Mouse (Mus musculus) embryonic facial prominence, embryonic 14.5 days (tissue): ENCODE data around the gene Fam184a. TPM values are rescaled to one million over a fixed set of nuclear protein-coding genes. Genes with fewer than 3 reads are reported as not detected.
A peak's percentile ranks its signal among the peaks of the same experiment; 100 is the strongest.

Source experiments
- ATAC-seq: fragments of 200-750 bp; cut with Nextera tagmentation; 2 replicates; pipeline ENCODE4 v1.8.0; 2017; ENCODE audit warnings: low read depth, moderate number of reproducible peaks, moderate TSS enrichment
- DNase-seq: peaks from one replicate; pipeline ENCODE4 v3.0.0-alpha.2; 2015; ENCODE audit warnings: low spot score
- H3K27ac ChIP-seq: fragments of 300-500 bp; sonication (generic); replicated peaks from 2 replicates; pipeline ENCODE4 v1.5.1; 2014; ENCODE audit warnings: low read depth, mild to moderate bottlenecking, low read length, moderate library complexity
- H3K27me3 ChIP-seq: fragments of 300-500 bp; sonication (generic); replicated peaks from 2 replicates; pipeline ENCODE4 v1.6.1; 2014; ENCODE audit warnings: low read length; ENCODE audit not compliant: control insufficient read depth, insufficient read depth
- H3K36me3 ChIP-seq: fragments of 300-500 bp; sonication (generic); 2 replicates; pipeline ENCODE4 v1.6.1; 2014; ENCODE audit warnings: low read length, mixed read lengths; ENCODE audit not compliant: control insufficient read depth, insufficient read depth
- H3K4me1 ChIP-seq: fragments of 300-500 bp; sonication (generic); 2 replicates; pipeline ENCODE4 v1.6.1; 2014; ENCODE audit warnings: antibody characterized with exemption, low read length; ENCODE audit not compliant: control insufficient read depth, insufficient read depth
- H3K4me2 ChIP-seq: fragments of 300-500 bp; sonication (generic); 2 replicates; pipeline ENCODE4 v1.6.1; 2014; ENCODE audit warnings: low read depth, mild to moderate bottlenecking, low read length, moderate library complexity, mixed read lengths
- H3K4me3 ChIP-seq: fragments of 300-500 bp; sonication (generic); 2 replicates; pipeline ENCODE4 v1.5.1; 2014; ENCODE audit warnings: low read depth, mild to moderate bottlenecking, low read length
- H3K9ac ChIP-seq: fragments of 300-500 bp; sonication (generic); 2 replicates; pipeline ENCODE4 v1.6.1; 2014; ENCODE audit warnings: low read depth, mild to moderate bottlenecking, low read length, moderate library complexity, mixed read lengths
- H3K9me3 ChIP-seq: fragments of 300-500 bp; sonication (generic); 2 replicates; pipeline ENCODE4 v1.6.1; 2016; ENCODE audit warnings: low read length; ENCODE audit not compliant: control insufficient read depth
- WGBS: fragments of 180-500 bp; shearing (Covaris S2); extraction: QIAGEN DNeasy Blood & Tissue Kit; methylation state at CpG from one replicate; pipeline ENCODE4 v1.1.7; 2014; 5-methylcytosine and 5-hydroxymethylcytosine counted together
- polyA plus RNA-seq: library from polyadenylated mRNA; unstranded; fragments of >200 nt; fragmentation: Nextera tagmentation; extraction: Ambion mirVana; gene quantifications from 2 replicates; pipeline ENCODE4 v1.2.1, GENCODE M21; 2014

Gene Fam184a
- polyA plus RNA-seq: 4.3 and 5.4 TPM in 2 replicates

- peak; percentile 85 for DNase-seq
- 0 out of 2 replicates have a peak within 1 kb of the TSS, but pooled peaks have one; percentile 44 for H3K27ac ChIP-seq
- 7% methylated on average over 19 of the region's 71 CpGs for WGBS
- 0 out of 2 replicates have a peak, but pooled peaks cover 2% of the 10 kb centered on the region for H3K9me3 ChIP-seq
- H3K4me2 ChIP-seq: peak within 1 kb of the TSS; percentile 91
- peak within 1 kb of the TSS; percentile 80 for H3K9ac ChIP-seq
- H3K27me3 ChIP-seq: no peaks in the 10 kb centered on the region
- no peaks in the 10 kb centered on the region for H3K36me3 ChIP-seq
- peak within 1 kb of the TSS; percentile 80 for H3K4me3 ChIP-seq
- ATAC-seq: peak; percentile 95
- 0 out of 2 replicates have a peak, but pooled peaks cover 7% of the 10 kb centered on the region for H3K4me1 ChIP-seq
These were observed at the start of gene Fam184a for GRCm38 (mm10) chr10:53750955-53751652. TSS of gene Fam184a (minus strand) at chr10:53751123.

DNA sequence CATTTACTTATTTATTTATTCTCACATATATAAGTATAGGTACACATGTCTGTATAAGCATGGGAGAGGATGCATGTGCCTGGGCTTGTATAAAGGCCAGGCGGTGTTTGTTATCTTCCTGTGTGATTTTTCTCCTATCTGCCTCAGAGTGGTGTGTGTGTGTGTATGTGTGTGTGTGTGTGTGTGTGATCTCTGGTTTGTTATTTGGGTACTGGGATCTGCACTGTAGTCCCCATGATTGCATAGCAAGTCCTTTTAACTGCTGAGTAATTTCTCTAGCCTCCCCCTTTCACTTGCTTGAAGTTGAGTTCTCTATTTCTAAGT is 45.3 kb upstream of the Fam184a start:
- no peaks in the 10 kb centered on the region for H3K4me1 ChIP-seq
- no peaks in the 10 kb centered on the region for H3K9me3 ChIP-seq
- no peak overlapping the region for H3K27ac ChIP-seq
- no peaks in the 10 kb centered on the region for H3K36me3 ChIP-seq
- 85% methylated on average over 1 of the region's 1 CpGs for WGBS
- ATAC-seq (no peak), DNase-seq (no peak)
- no peaks in the 10 kb centered on the region for H3K27me3 ChIP-seq
- no peak overlapping the region for H3K9ac ChIP-seq
- no peak overlapping the region for H3K4me2 ChIP-seq
- H3K4me3 ChIP-seq: no peak overlapping the region

DNA sequence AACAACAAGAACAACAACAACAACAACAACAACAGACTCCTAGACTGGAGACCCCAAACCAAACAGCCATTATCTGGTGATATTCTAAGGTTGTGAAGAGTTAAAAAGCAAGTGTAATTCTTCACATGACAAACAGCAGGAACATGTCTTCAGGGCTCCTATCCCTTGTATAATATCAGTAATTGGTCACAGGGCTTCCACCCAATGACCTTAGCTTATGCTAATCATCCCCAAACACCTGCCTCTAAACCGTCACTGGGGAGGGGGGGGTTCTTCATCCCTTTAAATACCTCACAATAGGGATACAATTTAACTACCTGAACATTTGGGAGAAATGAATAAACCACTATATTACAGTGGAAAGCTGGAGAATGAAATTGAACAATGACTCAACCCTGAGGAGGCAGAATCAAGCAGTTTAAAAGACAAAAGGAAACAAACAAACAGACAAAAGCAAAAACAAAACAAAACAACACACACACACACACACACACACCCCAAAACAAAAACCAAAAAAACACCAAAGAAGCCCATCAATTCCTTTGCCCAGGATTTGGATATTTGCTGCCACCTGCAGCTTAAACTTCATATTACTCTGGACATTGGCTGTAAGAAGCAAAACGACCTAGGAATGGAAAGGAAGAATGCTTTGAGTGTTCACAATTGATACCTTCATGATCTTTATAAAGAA is 44.8 kb upstream of the Fam184a start:
- WGBS: 13% methylated on average over 2 of the region's 2 CpGs
- no peak overlapping the region for H3K4me3 ChIP-seq
- no peak overlapping the region for H3K27ac ChIP-seq
- DNase-seq (peak; percentile 42), ATAC-seq (no peak)
- no peaks in the 10 kb centered on the region for H3K27me3 ChIP-seq
- no peak overlapping the region for H3K9ac ChIP-seq
- H3K9me3 ChIP-seq: no peaks in the 10 kb centered on the region
- H3K36me3 ChIP-seq: no peaks in the 10 kb centered on the region
- H3K4me1 ChIP-seq: no peaks in the 10 kb centered on the region
- H3K4me2 ChIP-seq: no peak overlapping the region

DNA sequence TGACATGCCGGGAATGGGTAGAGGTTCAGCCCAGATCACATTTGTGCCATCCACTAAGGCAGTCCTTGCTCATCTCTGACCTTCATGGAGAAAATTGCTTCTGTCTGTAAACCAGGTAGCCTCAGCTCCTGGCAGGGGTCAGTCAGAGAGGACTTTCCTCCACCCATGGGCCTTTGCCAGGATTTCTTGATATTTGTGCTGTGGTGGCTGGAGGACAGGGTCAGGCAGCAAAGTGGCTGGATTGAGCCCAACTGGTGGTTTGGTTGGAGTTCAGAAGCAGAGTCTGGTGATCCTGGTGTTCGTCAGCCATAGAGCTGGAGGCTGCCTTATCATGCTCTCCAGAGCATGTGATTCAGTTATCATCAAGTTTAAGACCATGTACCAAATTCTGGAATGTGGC is 40.4 kb upstream of the Fam184a start:
- whole genome bisulfite sequencing: 77% methylated on average over 2 of the region's 2 CpGs
- Histone ChIP-seq H3K4me2 (no peak overlapping the region), H3K9ac (no peak overlapping the region), H3K9me3 (peaks cover 6% of the 10 kb centered on the region; the same call in 1 of the 2 replicates), H3K27ac (no peak overlapping the region), H3K4me1 (no peaks in the 10 kb centered on the region), H3K36me3 (no peaks in the 10 kb centered on the region), H3K4me3 (no peak overlapping the region), H3K27me3 (no peaks in the 10 kb centered on the region)
- ATAC-seq: no peak
- DNase-seq: no peak

- H3K4me3 ChIP-seq: no peak overlapping the region
- DNase-seq: no peak
- no peak overlapping the region for H3K27ac ChIP-seq
- no peaks in the 10 kb centered on the region for H3K27me3 ChIP-seq
- H3K4me1 ChIP-seq: no peaks in the 10 kb centered on the region
- H3K4me2 ChIP-seq: no peak overlapping the region
- H3K36me3 ChIP-seq: no peaks in the 10 kb centered on the region
- no peak overlapping the region for H3K9ac ChIP-seq
- H3K9me3 ChIP-seq: no peaks in the 10 kb centered on the region
- 85% methylated on average over 2 of the region's 2 CpGs for WGBS
- no peak for ATAC-seq
These were observed 25.7 kb upstream of the Fam184a start for GRCm38 (mm10) chr10:53776591-53776990.

GRCm38 (mm10) chr10:53772708-53773107 is 21.8 kb upstream of the Fam184a start:
- ATAC-seq (no peak), DNase-seq (no peak)
- Histone ChIP-seq H3K4me3 (no peak overlapping the region), H3K27me3 (no peaks in the 10 kb centered on the region), H3K36me3 (no peaks in the 10 kb centered on the region), H3K9me3 (no peaks in the 10 kb centered on the region), H3K4me1 (no peaks in the 10 kb centered on the region), H3K9ac (no peak overlapping the region), H3K27ac (no peak overlapping the region), H3K4me2 (no peak overlapping the region)
- WGBS: 79% methylated on average over 4 of the region's 4 CpGs

DNA sequence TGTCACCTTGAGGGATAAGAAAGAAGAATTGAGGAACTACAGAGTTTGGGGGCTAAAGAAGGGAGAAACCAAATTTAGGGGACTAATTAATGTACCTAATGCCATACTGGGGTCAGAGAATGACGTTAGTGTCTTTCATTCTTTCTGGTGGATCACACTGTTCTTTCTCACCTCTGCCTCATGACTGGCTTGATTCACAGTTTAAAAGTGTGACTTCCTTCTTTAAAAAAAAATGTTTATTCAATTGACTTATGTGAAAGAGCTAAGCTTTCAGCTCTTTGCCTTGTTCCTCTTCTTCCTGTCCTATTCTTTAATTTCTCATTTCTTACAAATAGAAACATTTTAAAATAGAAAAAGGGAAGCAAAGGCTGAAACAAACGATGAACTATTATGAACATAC is 20.6 kb upstream of the Fam184a start:
- no peak for DNase-seq
- ATAC-seq: no peak
- Histone ChIP-seq H3K4me3 (no peak overlapping the region), H3K9me3 (no peaks in the 10 kb centered on the region), H3K36me3 (no peaks in the 10 kb centered on the region), H3K4me2 (no peak overlapping the region), H3K27me3 (no peaks in the 10 kb centered on the region), H3K9ac (no peak overlapping the region), H3K27ac (no peak overlapping the region), H3K4me1 (no peaks in the 10 kb centered on the region)
- WGBS: 66% methylated on average over 2 of the region's 2 CpGs

DNA sequence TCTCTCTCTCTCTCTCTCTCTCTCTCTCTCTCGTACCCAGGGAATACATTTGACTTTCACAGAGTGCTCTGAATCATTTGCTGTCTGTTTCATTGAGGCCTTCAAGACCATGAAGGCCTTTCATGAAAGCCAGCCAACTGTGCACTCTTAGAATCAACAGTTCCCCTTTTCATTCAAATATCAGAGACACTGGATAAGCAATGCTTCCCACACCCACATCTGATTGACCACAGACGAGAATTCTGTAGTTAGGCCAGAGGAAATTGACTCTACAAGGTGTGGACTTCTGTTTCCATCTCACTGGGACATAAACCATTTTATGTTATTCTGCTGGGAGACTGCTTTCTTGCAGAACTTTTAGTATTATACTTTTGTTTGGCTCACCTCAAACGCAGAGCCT is 17.8 kb upstream of the Fam184a start:
- Histone ChIP-seq H3K4me1 (no peaks in the 10 kb centered on the region), H3K4me2 (no peak overlapping the region), H3K36me3 (no peaks in the 10 kb centered on the region), H3K9me3 (no peaks in the 10 kb centered on the region), H3K9ac (no peak overlapping the region), H3K27me3 (no peaks in the 10 kb centered on the region), H3K27ac (no peak overlapping the region), H3K4me3 (no peak overlapping the region)
- 65% methylated on average over 3 of the region's 3 CpGs for WGBS
- DNase-seq (no peak), ATAC-seq (no peak)

DNA sequence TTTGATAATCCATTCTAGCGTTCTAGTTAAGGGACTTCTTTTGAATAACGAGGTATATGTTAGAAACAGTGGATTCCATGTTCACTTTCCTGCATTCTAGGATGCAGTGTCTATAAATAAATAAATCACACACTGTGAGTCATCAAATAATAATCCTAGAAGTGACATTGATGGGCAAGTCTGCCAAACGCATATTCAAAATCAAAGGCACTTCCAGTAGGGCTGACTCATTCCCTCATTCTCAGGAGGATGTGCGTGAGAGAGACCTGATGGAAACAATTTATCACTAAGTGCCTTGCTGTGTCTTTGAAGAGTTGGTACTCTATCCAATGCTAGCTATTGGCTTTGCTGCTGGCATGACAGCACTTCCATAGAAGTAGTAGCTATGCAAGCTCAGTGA is 14.5 kb upstream of the Fam184a start:
- Histone ChIP-seq H3K9me3 (no peaks in the 10 kb centered on the region), H3K4me2 (no peak overlapping the region), H3K4me3 (no peak overlapping the region), H3K36me3 (no peaks in the 10 kb centered on the region), H3K27me3 (no peaks in the 10 kb centered on the region), H3K27ac (no peak overlapping the region), H3K4me1 (no peaks in the 10 kb centered on the region), H3K9ac (no peak overlapping the region)
- WGBS: 69% methylated on average over 4 of the region's 4 CpGs
- ATAC-seq (no peak), DNase-seq (no peak)
